Mouse (Mus musculus): ENCODE measurements around the gene Jam3. TPM values are rescaled to one million over a fixed set of nuclear protein-coding genes. Genes with fewer than 3 reads are reported as not detected.

Jam3 gene
- total and polyA plus RNA-seq, 3 experiments, result 0.43 TPM; not detected in 2

DNA sequence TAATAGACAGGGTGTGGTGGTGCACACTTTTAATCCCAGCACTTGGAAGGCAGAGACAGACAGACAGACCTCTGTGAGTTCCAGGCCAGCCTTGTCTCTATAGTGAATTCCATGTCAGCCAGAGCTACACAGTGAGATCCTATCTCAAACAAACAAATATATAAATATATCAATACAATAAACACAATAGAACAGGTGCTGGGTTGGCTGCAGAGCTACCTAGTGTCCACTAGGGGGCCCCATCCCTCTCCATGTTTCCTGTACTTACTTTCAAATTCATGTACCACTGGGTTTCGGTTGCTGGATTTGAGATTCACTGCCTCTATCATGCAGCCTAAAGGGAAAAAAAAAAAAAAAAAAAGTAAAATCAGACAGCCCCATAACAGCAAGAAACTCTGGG is 49.1 kb downstream of the Jam3 start:
- Histone ChIP-seq H3K9me3 (replicated peaks; ENCODE audit: insufficient read depth, low read length) (no peaks in the 10 kb centered on the region), H3K4me3 (ENCODE audit: control insufficient read depth in 1 of 2, insufficient read depth in 1 of 2, low read depth in 2 of 2, low read length in 2 of 2) (no peak overlapping the region), H3K9ac (ENCODE audit: control insufficient read depth, low read depth, low read length, poor library complexity, severe bottlenecking) (no peak overlapping the region), H3K4me1 (ENCODE audit: control insufficient read depth in 1 of 2, insufficient read depth in 2 of 2, low read length in 2 of 2) (peaks cover 2 to 6% of the 10 kb centered on the region in 2 experiments; a peak in 3 of 4 replicates), H3K27me3 (ENCODE audit: control insufficient read depth in 1 of 2, insufficient read depth in 2 of 2, low read length in 2 of 2) (no peaks in the 10 kb centered on the region), H3K27ac (ENCODE audit: control insufficient read depth, low read depth, low read length) (no peak overlapping the region), H3K79me2 (ENCODE audit: control insufficient read depth, insufficient read depth, low read length, poor library complexity) (no peaks in the 10 kb centered on the region), H3K36me3 (ENCODE audit: control insufficient read depth in 1 of 2, insufficient read depth in 2 of 2, low read length in 2 of 2) (peaks cover 0 to 3% of the 10 kb centered on the region in 2 experiments; a peak in 2 of 4 replicates)
- peak; percentile 68 for DNase-seq (ENCODE audit: low read depth, low spot score)
- TF ChIP-seq POLR2A (IDR thresholded peaks at IDR 0.05; ENCODE audit: control insufficient read depth in 1 of 2, insufficient read depth in 1 of 2, low read depth in 1 of 2, low read length in 2 of 2, poor library complexity in 1 of 2), result no peak
- TF ChIP-seq GATA1 (IDR thresholded peaks at IDR 0.05; ENCODE audit: low read depth, low read length), result no peak
- TF ChIP-seq ETS1 (IDR thresholded peaks at IDR 0.05; ENCODE audit: low read depth, low read length), result no peak
- TF ChIP-seq SMC3 (IDR thresholded peaks at IDR 0.05; ENCODE audit: low read depth, low read length), result peak; percentile 44; the same call in 1 of the 2 replicates
- TF ChIP-seq CHD2 (IDR thresholded peaks at IDR 0.05; ENCODE audit: low read length), result no peak
- no peak for TF ChIP-seq TBP (IDR thresholded peaks at IDR 0.05; ENCODE audit: low read depth, low read length)
- TF ChIP-seq MAX (IDR thresholded peaks at IDR 0.05; ENCODE audit: low read length), result no peak
- peak; percentile 65 to 73 (median 70) for TF ChIP-seq CTCF (IDR thresholded peaks at IDR 0.05 in 2 of 3, conservative IDR thresholded peaks at IDR 0.05 in 1 of 3; ENCODE audit: control insufficient read depth in 1 of 3, insufficient read depth in 1 of 3, low read depth in 2 of 3, low read length in 3 of 3, poor library complexity in 1 of 3, severe bottlenecking in 1 of 3)
- peak; percentile 51 for TF ChIP-seq RAD21 (IDR thresholded peaks at IDR 0.05; ENCODE audit: low read depth, low read length)
- no peak for TF ChIP-seq ELF1 (IDR thresholded peaks at IDR 0.05; ENCODE audit: low read depth, low read length)
- no peak for TF ChIP-seq USF1 (IDR thresholded peaks at IDR 0.05; ENCODE audit: low read depth, low read length)
- TF ChIP-seq ZNF384 (IDR thresholded peaks at IDR 0.05; ENCODE audit: low read depth, low read length), result no peak
- TF ChIP-seq TAL1 (IDR thresholded peaks at IDR 0.05; ENCODE audit: low read length), result no peak
- TF ChIP-seq RCOR1 (IDR thresholded peaks at IDR 0.05; ENCODE audit: low read depth, low read length), result no peak
- TF ChIP-seq KAT2A (conservative IDR thresholded peaks at IDR 0.05; ENCODE audit: low read depth, low read length), result no peak
- no peak for TF ChIP-seq E2F4 (IDR thresholded peaks at IDR 0.05; ENCODE audit: borderline replicate concordance, low read depth, low read length)
- TF ChIP-seq MXI1 (IDR thresholded peaks at IDR 0.05; ENCODE audit: low read depth, low read length), result no peak
- no peak for TF ChIP-seq SIN3A (IDR thresholded peaks at IDR 0.05; ENCODE audit: low read length)
- no peak for TF ChIP-seq NRF1 (IDR thresholded peaks at IDR 0.05; ENCODE audit: insufficient read depth, low read depth, low read length, poor library complexity, severe bottlenecking)
- TF ChIP-seq CHD1 (IDR thresholded peaks at IDR 0.05; ENCODE audit: low read depth, low read length), result no peak
- no peak for TF ChIP-seq POLR2AphosphoS5 (IDR thresholded peaks at IDR 0.05; ENCODE audit: borderline replicate concordance, low read depth, low read length)
- no peak for TF ChIP-seq GABPA (IDR thresholded peaks at IDR 0.05; ENCODE audit: low read depth, low read length)
- TF ChIP-seq MYB (IDR thresholded peaks at IDR 0.05; ENCODE audit: low read depth, low read length), result no peak
- no peak for TF ChIP-seq TCF12 (IDR thresholded peaks at IDR 0.05; ENCODE audit: low read depth, low read length)
- no peak for TF ChIP-seq MAFK (IDR thresholded peaks at IDR 0.05; ENCODE audit: borderline replicate concordance, low read depth, low read length)
